Mouse (Mus musculus) C2C12 (cell line): Measurements from ENCODE around the gene D230025D16Rik. TPM values are rescaled to one million over a fixed set of nuclear protein-coding genes. Genes with fewer than 3 reads are reported as not detected.

Experiments
- H3K27me3 ChIP-seq: one replicate; pipeline ENCODE4 v1.6.1; 2011; ENCODE audit not compliant: control insufficient read depth, insufficient read depth, insufficient read length
- H3K36me3 ChIP-seq: one replicate; pipeline ENCODE4 v1.6.1; 2011; ENCODE audit not compliant: control insufficient read depth, insufficient read depth
- H3K4me3 ChIP-seq: one replicate; pipeline ENCODE4 v1.5.1; 2011; ENCODE audit warnings: mild to moderate bottlenecking, control low read depth; ENCODE audit not compliant: poor library complexity, insufficient read depth, severe bottlenecking
- H3K79me2 ChIP-seq: one replicate; pipeline ENCODE4 v1.6.1; 2011; ENCODE audit not compliant: control insufficient read depth, insufficient read depth
- H3K79me3 ChIP-seq: one replicate; pipeline ENCODE4 v1.6.1; 2011; ENCODE audit warnings: low read depth, control low read depth
- H3ac ChIP-seq: one replicate; pipeline ENCODE3; 2011; ENCODE audit warnings: low read depth; ENCODE audit not compliant: control insufficient read depth, insufficient read length
- CEBPB ChIP-seq: IDR thresholded peaks from one replicate; pipeline ENCODE4 v1.6.1; 2011; ENCODE audit warnings: low read depth, mild to moderate bottlenecking, control low read depth, moderate library complexity
- CTCF ChIP-seq: IDR thresholded peaks from one replicate; pipeline ENCODE4 v1.5.1; 2011; ENCODE audit not compliant: control insufficient read depth, insufficient read depth, insufficient read length
- FOSL1 ChIP-seq: IDR thresholded peaks from one replicate; pipeline ENCODE4 v1.8.0; 2011; ENCODE audit warnings: mild to moderate bottlenecking, low read length; ENCODE audit not compliant: poor library complexity, insufficient read depth, severe bottlenecking
- MAX ChIP-seq: IDR thresholded peaks from one replicate; pipeline ENCODE4 v1.6.1; 2011; ENCODE audit warnings: mild to moderate bottlenecking, control low read depth
- MYOD1 ChIP-seq: IDR thresholded peaks from one replicate; pipeline ENCODE4 v1.6.1; 2011; ENCODE audit warnings: low read depth; ENCODE audit not compliant: control insufficient read depth, insufficient read length
- MYOG ChIP-seq: IDR thresholded peaks from one replicate; pipeline ENCODE4 v1.6.1; 2011; ENCODE audit not compliant: control insufficient read depth, insufficient read length; ENCODE audit errors: extremely low read depth
- USF1 ChIP-seq: IDR thresholded peaks from one replicate; pipeline ENCODE4 v1.6.1; 2011; ENCODE audit warnings: low read depth, mild to moderate bottlenecking, control low read depth, moderate library complexity
- polyA plus RNA-seq: library from polyadenylated mRNA; unstranded; fragments of >200 nt; fragmentation: generic; extraction: Trizol; gene quantifications from one replicate; pipeline ENCODE4 v1.2.1, GENCODE M21; 2012; ENCODE audit warnings: missing spikeins

D230025D16Rik gene
- polyA plus RNA-seq, 1 experiment, result 11.4 TPM

GRCm38 (mm10) chr8:105258911-105259720 lies 34.2 kb downstream of the D230025D16Rik start:
- H3K79me3 ChIP-seq, result peaks cover 3% of the 10 kb centered on the region
- no peak for TF ChIP-seq CEBPB
- no peak for TF ChIP-seq USF1
- TF ChIP-seq MYOD1, result no peak
- no peak for TF ChIP-seq FOSL1
- no peak for TF ChIP-seq MYOG
- TF ChIP-seq MAX, result no peak
- TF ChIP-seq CTCF, result no peak
- H3K36me3 ChIP-seq, result peaks cover 7% of the 10 kb centered on the region
- no peak overlapping the region for H3K4me3 ChIP-seq
- H3ac ChIP-seq, result no peak overlapping the region
- no peaks in the 10 kb centered on the region for H3K27me3 ChIP-seq
- peaks cover 13% of the 10 kb centered on the region for H3K79me2 ChIP-seq

- no peaks in the 10 kb centered on the region for H3K27me3 ChIP-seq
These were observed 34.9 kb downstream of the D230025D16Rik start for GRCm38 (mm10) chr8:105259721-105260320.

GRCm38 (mm10) chr8:105260371-105261099 lies 35.6 kb downstream of the D230025D16Rik start:
- H3K27me3 ChIP-seq, result no peaks in the 10 kb centered on the region

More at GRCm38 (mm10) chr8:105259721-105260320, 34.9 kb downstream of the D230025D16Rik start:
- H3K4me3 ChIP-seq, result no peak overlapping the region
- H3K36me3 ChIP-seq, result peaks cover 7% of the 10 kb centered on the region
- H3ac ChIP-seq, result no peak overlapping the region
- H3K79me3 ChIP-seq, result peaks cover 3% of the 10 kb centered on the region
- no peak for TF ChIP-seq FOSL1
- TF ChIP-seq CTCF, result peak; percentile 89
- peaks cover 16% of the 10 kb centered on the region for H3K79me2 ChIP-seq

GRCm38 (mm10) chr8:105261326-105261980 lies 36.5 kb downstream of the D230025D16Rik start:
- Histone ChIP-seq H3K36me3 (peaks cover 7% of the 10 kb centered on the region), H3K4me3 (no peak overlapping the region), H3K79me3 (peaks cover 3% of the 10 kb centered on the region), H3K79me2 (peaks cover 16% of the 10 kb centered on the region), H3K27me3 (no peaks in the 10 kb centered on the region), H3ac (no peak overlapping the region)
- no peak for TF ChIP-seq MAX
- no peak for TF ChIP-seq FOSL1
- TF ChIP-seq CEBPB, result no peak
- no peak for TF ChIP-seq CTCF
- TF ChIP-seq USF1, result no peak
- no peak for TF ChIP-seq MYOG
- no peak for TF ChIP-seq MYOD1

More at GRCm38 (mm10) chr8:105260371-105261099, 35.6 kb downstream of the D230025D16Rik start:
- Histone ChIP-seq H3K4me3 (no peak overlapping the region), H3K79me2 (peaks cover 16% of the 10 kb centered on the region), H3K79me3 (peaks cover 3% of the 10 kb centered on the region), H3K36me3 (peaks cover 7% of the 10 kb centered on the region), H3ac (no peak overlapping the region)
- TF ChIP-seq MYOG (no peak), MAX (no peak), CTCF (no peak)

- H3K79me2 ChIP-seq, result peaks cover 16% of the 10 kb centered on the region
- H3K27me3 ChIP-seq, result no peaks in the 10 kb centered on the region
- H3K4me3 ChIP-seq, result peak overlapping the region; percentile 71
- H3K79me3 ChIP-seq, result peaks cover 3% of the 10 kb centered on the region
- TF ChIP-seq CEBPB (no peak), CTCF (no peak), FOSL1 (no peak), MYOD1 (no peak), USF1 (no peak), MAX (no peak), MYOG (no peak)
- no peak overlapping the region for H3ac ChIP-seq
- peaks cover 7% of the 10 kb centered on the region for H3K36me3 ChIP-seq
These were observed 38.4 kb downstream of the D230025D16Rik start for GRCm38 (mm10) chr8:105263244-105263912.
